Mouse (Mus musculus): ENCODE data around the gene Srsf3.

- no peak for TF ChIP-seq GATA1 (IDR thresholded peaks at IDR 0.05; ENCODE audit: borderline replicate concordance, low read length)
- no peak for TF ChIP-seq FLI1 (IDR thresholded peaks at IDR 0.05; ENCODE audit: low read length)
Measured at GRCm38 (mm10) chr17:29073313-29073712, 40.9 kb downstream of the Srsf3 start.

All from megakaryocyte, embryonic 14.5 days (primary cell).